Mouse (Mus musculus) CH12.LX (cell line): ENCODE results near the gene Sos2. TPM values are rescaled to one million over a fixed set of nuclear protein-coding genes. Genes with fewer than 3 reads are reported as not detected.
A peak's percentile ranks its signal among the peaks of the same experiment; 100 is the strongest.

Experiments used
- DNase-seq: peaks from one replicate; pipeline ENCODE4 v3.0.0-alpha.2; 2013; ENCODE audit errors: extremely low read depth
- H3K27ac ChIP-seq: 2 replicates; pipeline ENCODE4 v1.5.1; 2012; ENCODE audit warnings: low read depth, mild to moderate bottlenecking, control low read depth, moderate library complexity; ENCODE audit not compliant: insufficient read depth
- H3K27me3 ChIP-seq: replicated peaks from 2 replicates; pipeline ENCODE3; 2012; ENCODE audit warnings: inconsistent platforms
- H3K36me3 ChIP-seq, 2 experiments: replicated peaks in 1 of 2; 2 replicates each; pipeline versions ENCODE3 to v1.6.1; 2012; ENCODE audit warnings: inconsistent platforms in 1 of 2, low read length in 1 of 2, mild to moderate bottlenecking in 1 of 2, mixed read lengths in 1 of 2, moderate library complexity in 1 of 2; ENCODE audit not compliant: control insufficient read depth in 1 of 2, insufficient read depth in 1 of 2
- H3K4me1 ChIP-seq, 2 experiments: 2 replicates each; pipeline ENCODE4 v1.6.1; 2012; ENCODE audit warnings: inconsistent platforms in 1 of 2, moderate library complexity in 1 of 2; ENCODE audit not compliant: insufficient read depth in 2 of 2, control insufficient read depth in 1 of 2
- H3K4me2 ChIP-seq: 2 replicates; pipeline ENCODE4 v1.6.1; 2012; ENCODE audit warnings: low read depth, mild to moderate bottlenecking, control low read depth; ENCODE audit not compliant: poor library complexity, insufficient read depth, severe bottlenecking
- H3K4me3 ChIP-seq, 3 experiments: fragments of 150-350 bp in 1 of 3; sonication (generic) in 1 of 3; replicated peaks in 1 of 3; 2 replicates each; pipeline versions ENCODE3 to v1.5.1; 2011 to 2012; ENCODE audit warnings: low read depth in 2 of 3, low read length in 2 of 3, mild to moderate bottlenecking in 2 of 3, moderate library complexity in 2 of 3, control low read depth in 1 of 3, improper control_type of control experiment in 1 of 3, inconsistent platforms in 1 of 3, mixed read lengths in 1 of 3; ENCODE audit not compliant: poor library complexity in 1 of 3
- H3K79me2 ChIP-seq: replicated peaks from 2 replicates; pipeline ENCODE4 v1.6.1; 2012; ENCODE audit warnings: mild to moderate bottlenecking, moderate library complexity; ENCODE audit not compliant: control insufficient read depth, poor library complexity, insufficient read depth, severe bottlenecking; ENCODE audit errors: extremely low read depth
- H3K9ac ChIP-seq: 2 replicates; pipeline ENCODE4 v1.6.1; 2012; ENCODE audit warnings: low read depth, mild to moderate bottlenecking, control low read depth, moderate library complexity; ENCODE audit not compliant: insufficient read depth
- H3K9me3 ChIP-seq: replicated peaks from 2 replicates; pipeline ENCODE3; 2012; ENCODE audit warnings: low read length, inconsistent platforms, mixed read lengths
- CTCF ChIP-seq, 2 experiments: IDR thresholded peaks in 1 of 2; conservative IDR thresholded peaks in 1 of 2; 2 replicates each; pipeline ENCODE4 v1.5.1; 2011 to 2012; ENCODE audit warnings: low read depth in 2 of 2, low read length in 2 of 2, improper control_type of control experiment in 1 of 2, inconsistent platforms in 1 of 2, mild to moderate bottlenecking in 1 of 2, moderate library complexity in 1 of 2
- ELF1 ChIP-seq: IDR thresholded peaks from 2 replicates; pipeline ENCODE4 v1.6.1; 2014; ENCODE audit warnings: low read depth, mild to moderate bottlenecking, inconsistent platforms, low read length, improper control_type of control experiment
- EP300 ChIP-seq: IDR thresholded peaks from 2 replicates; pipeline ENCODE4 v1.6.1; 2011; ENCODE audit warnings: low read length, improper control_type of control experiment
- ETS1 ChIP-seq: conservative IDR thresholded peaks from 2 replicates; pipeline ENCODE4 v1.6.1; 2012; ENCODE audit warnings: low read depth, mild to moderate bottlenecking, inconsistent platforms, low read length, improper control_type of control experiment, moderate library complexity
- IRF4 ChIP-seq: IDR thresholded peaks from 2 replicates; pipeline ENCODE4 v1.6.1; 2014; ENCODE audit warnings: low read depth, mild to moderate bottlenecking, inconsistent platforms, low read length, improper control_type of control experiment
- JUN ChIP-seq: IDR thresholded peaks from 2 replicates; pipeline ENCODE4 v1.6.1; 2011; ENCODE audit warnings: low read depth, mild to moderate bottlenecking, low read length, improper control_type of control experiment, moderate library complexity; ENCODE audit not compliant: insufficient read depth
- MAX ChIP-seq: IDR thresholded peaks from 2 replicates; pipeline ENCODE4 v1.6.1; 2011; ENCODE audit warnings: low read length, improper control_type of control experiment
- MAZ ChIP-seq: IDR thresholded peaks from 2 replicates; pipeline ENCODE4 v1.6.1; 2012; ENCODE audit warnings: low read depth, mild to moderate bottlenecking, inconsistent platforms, low read length, improper control_type of control experiment, moderate library complexity
- MXI1 ChIP-seq: IDR thresholded peaks from 2 replicates; pipeline ENCODE4 v1.6.1; 2011; ENCODE audit warnings: mild to moderate bottlenecking, low read depth, low read length, improper control_type of control experiment
- NELFE ChIP-seq: IDR thresholded peaks from 2 replicates; pipeline ENCODE4 v1.6.1; 2011; ENCODE audit warnings: low read depth, low read length, improper control_type of control experiment
- NRF1 ChIP-seq: IDR thresholded peaks from 2 replicates; pipeline ENCODE4 v1.6.1; 2014; ENCODE audit warnings: low read depth, mild to moderate bottlenecking, inconsistent platforms, low read length, improper control_type of control experiment, moderate library complexity
- POLR2AphosphoS2 ChIP-seq: IDR thresholded peaks from 2 replicates; pipeline ENCODE4 v1.6.1; 2011; ENCODE audit warnings: low read depth, low read length, improper control_type of control experiment
- TCF12 ChIP-seq: IDR thresholded peaks from 2 replicates; pipeline ENCODE4 v1.6.1; 2014; ENCODE audit warnings: low read depth, mild to moderate bottlenecking, inconsistent platforms, low read length, improper control_type of control experiment
- ZMIZ1 ChIP-seq: IDR thresholded peaks from 2 replicates; pipeline ENCODE4 v1.6.1; 2012; ENCODE audit warnings: low read depth, mild to moderate bottlenecking, inconsistent platforms, low read length, improper control_type of control experiment
- dilution Hi-C: fragments of 300-500 bp; cut with MboI; formaldehyde crosslinking; loops from 2 replicates; pipeline ENCODE4 v1.14.3; 2020; ENCODE audit warnings: low sequenced_read_pairs; ENCODE audit not compliant: extremely low pct_unique_long_range_greater_than_20kb, extremely low pct_ligation_motif_present
- in situ Hi-C: fragments of 300-500 bp; cut with MboI; formaldehyde crosslinking; loops from 3 replicates; pipeline ENCODE4 v1.14.3; 2019; ENCODE audit warnings: low sequenced_read_pairs, low pct_ligation_motif_present, low pct_unique_long_range_greater_than_20kb, mixed read lengths
- polyA plus RNA-seq: library from polyadenylated mRNA; unstranded; fragments of >175 nt; gene quantifications from 2 replicates; pipeline ENCODE4 v1.2.1, GENCODE M21; 2012; ENCODE audit warnings: low read depth; ENCODE audit not compliant: insufficient read length
- total RNA-seq, 2 experiments: library from RNA; depleted of rRNA; stranded (reverse); fragments of 300-350 nt in 1 of 2; fragments of >200 nt in 1 of 2; gene quantifications; 2 replicates each; pipeline ENCODE4 v1.2.3; 2012 to 2014

Gene Sos2
- total and polyA plus RNA-seq, 3 experiments, result 7.9 to 10.3 (median 9.6) TPM

- 0 out of 2 replicates have a peak overlapping the region, but pooled peaks have one; percentile 8 for H3K27ac ChIP-seq
- H3K79me2 ChIP-seq, result no peaks in the 10 kb centered on the region
- H3K4me2 ChIP-seq, result no peak overlapping the region
- TF ChIP-seq CTCF (conservative IDR thresholded peaks at IDR 0.05 in 1 of 2, IDR thresholded peaks at IDR 0.05 in 1 of 2; ENCODE audit: low read depth in 2 of 2, low read length in 2 of 2) (no peak), MAX (0 out of 2 replicates have a peak, but pooled peaks have one; percentile 14), POLR2AphosphoS2 (peak; percentile 49; the same call in 1 of the 2 replicates), EP300 (no peak), ETS1 (0 out of 2 replicates have a peak, but pooled peaks have one; percentile 21), MXI1 (no peak), NELFE (no peak), TCF12 (0 out of 2 replicates have a peak, but pooled peaks have one; percentile 19), ZMIZ1 (0 out of 2 replicates have a peak, but pooled peaks have one; percentile 5)
- no peak overlapping the region for H3K9ac ChIP-seq
- H3K27me3 ChIP-seq, result no peaks in the 10 kb centered on the region
- in situ Hi-C loops (no loop called here), dilution Hi-C loops (no loop called here)
- no peak overlapping the region for H3K4me3 ChIP-seq
- peaks cover 16% of the 10 kb centered on the region for H3K9me3 ChIP-seq
- peaks cover 0 to 13% of the 10 kb centered on the region in 2 experiments; a peak in 1 of 4 replicates for H3K4me1 ChIP-seq
- no peak for DNase-seq
- H3K36me3 ChIP-seq, result peaks cover 3 to 4% of the 10 kb centered on the region in 2 experiments
These were observed 125.3 kb downstream of the Sos2 start for GRCm38 (mm10) chr12:69556221-69556861.

- dilution Hi-C loops, result no loop called here
These were observed 136.0 kb downstream of the Sos2 start for GRCm38 (mm10) chr12:69545456-69546178.

More at GRCm38 (mm10) chr12:69545456-69546178, 136.0 kb downstream of the Sos2 start:
- Histone ChIP-seq H3K27ac (peak overlapping the region; percentile 89), H3K36me3 (no peaks in the 10 kb centered on the region), H3K4me1 (peaks cover 18 to 50% of the 10 kb centered on the region in 2 experiments), H3K9ac (peak overlapping the region; percentile 55; the same call in 1 of the 2 replicates), H3K27me3 (no peaks in the 10 kb centered on the region), H3K79me2 (no peaks in the 10 kb centered on the region), H3K4me2 (peak overlapping the region; percentile 32), H3K9me3 (no peaks in the 10 kb centered on the region), H3K4me3 (peak overlapping the region in 1 of 3 experiments; percentile 6)
- peak; percentile 80 for DNase-seq
- in situ Hi-C loops, result no loop called here
- 0 out of 2 replicates have a peak, but pooled peaks have one; percentile 45 for TF ChIP-seq ZMIZ1
- no peak for TF ChIP-seq NELFE
- no peak for TF ChIP-seq IRF4
- TF ChIP-seq NRF1, result peak; percentile 86
- TF ChIP-seq JUN, result peak; percentile 34
- peak; percentile 84 for TF ChIP-seq TCF12
- no peak for TF ChIP-seq CTCF (conservative IDR thresholded peaks at IDR 0.05 in 1 of 2, IDR thresholded peaks at IDR 0.05 in 1 of 2; ENCODE audit: low read depth in 2 of 2, low read length in 2 of 2)
- 0 out of 2 replicates have a peak, but pooled peaks have one; percentile 19 for TF ChIP-seq ELF1
- peak; percentile 57; the same call in 1 of the 2 replicates for TF ChIP-seq MAZ
- TF ChIP-seq ETS1, result peak; percentile 50; the same call in 1 of the 2 replicates
